Comparison of ENCODE assay signal across 22 mouse cellular contexts in genomic region chr16:8776634-8777033, GRCm38 (mm10). TPM values are rescaled to one million over a fixed set of nuclear protein-coding genes. Genes with fewer than 3 reads are reported as not detected.
DNase-seq lines count a peak whose midpoint lies in the region; ATAC-seq lines count a peak whose summit lies in the region.
"Had no signal": no experiment of that assay in that cellular context is flagged by ENCODE, and none has a peak within 500 bp of the region (broad histone marks: within the 10 kb centered on the region; RNA-seq: fewer than 3 reads in every experiment).

No protein-coding gene starts in this region.

- no peak overlapping the region for H3K9ac ChIP-seq in forebrain, embryonic 14.5 days (ENCODE audit: low read length)
- H3K9ac ChIP-seq: embryonic facial prominence, embryonic 13.5 days; embryonic facial prominence, embryonic 15.5 days; forebrain, embryonic 13.5 days had no signal

- no peaks in the 10 kb centered on the region for H3K36me3 ChIP-seq in forebrain, embryonic 14.5 days (ENCODE audit: control insufficient read depth, insufficient read depth, low read length)
- H3K36me3 ChIP-seq in forebrain, embryonic 10.5 days (replicated peaks): no peaks in the 10 kb centered on the region
- H3K36me3 ChIP-seq: embryonic facial prominence, embryonic 13.5 days; embryonic facial prominence, embryonic 15.5 days had no signal

- no peak for DNase-seq in forebrain, embryonic 14.5 days (ENCODE audit: low spot score)
- no peak for DNase-seq in forebrain, embryonic 10.5 days (ENCODE audit: extremely low spot score, low spot score)
- DNase-seq in ES-CJ7 (ENCODE audit: low read depth, low spot score) (peak; percentile 83), R1 (ENCODE audit: low read depth, low spot score) (peak; percentile 86)
- DNase-seq in left cerebral cortex, adult 18-20 months (ENCODE audit: low spot score in 2 of 2): no peak
- no peak for DNase-seq in layer of hippocampus, adult 8-10 months (ENCODE audit: low spot score in 2 of 2)
- DNase-seq: adrenal gland, adult 2 months; adrenal gland, postnatal 10 days; adrenal gland, postnatal 25 days; B cell, adult 2 months; cerebellum, adult 11 months; cerebellum, adult 18-20 months; cerebellum, adult 8-10 months; cerebellum, adult 9-11 months; cerebellum, postnatal 14 days; cerebellum, postnatal 36 days had no signal

- no peaks in the 10 kb centered on the region for H3K9me3 ChIP-seq in forebrain, embryonic 14.5 days (replicated peaks; ENCODE audit: control insufficient read depth, low read length)
- no peaks in the 10 kb centered on the region for H3K9me3 ChIP-seq in forebrain, embryonic 10.5 days
- H3K9me3 ChIP-seq: embryonic facial prominence, embryonic 13.5 days; embryonic facial prominence, embryonic 15.5 days; forebrain, embryonic 13.5 days had no signal

- H3K4me2 ChIP-seq in forebrain, embryonic 14.5 days (ENCODE audit: low read length): no peak overlapping the region
- H3K4me2 ChIP-seq: embryonic facial prominence, embryonic 13.5 days; embryonic facial prominence, embryonic 15.5 days; forebrain, embryonic 13.5 days had no signal

- no peak overlapping the region for H3K4me3 ChIP-seq in forebrain, embryonic 14.5 days (ENCODE audit: low read depth, low read length)
- no peak overlapping the region for H3K4me3 ChIP-seq in forebrain, embryonic 10.5 days
- H3K4me3 ChIP-seq: embryonic facial prominence, embryonic 13.5 days; embryonic facial prominence, embryonic 15.5 days; erythroblast, embryonic 14.5 days; forebrain, embryonic 13.5 days had no signal

- H3K4me1 ChIP-seq in forebrain, embryonic 14.5 days (ENCODE audit: control insufficient read depth, insufficient read depth, low read length): no peaks in the 10 kb centered on the region
- H3K4me1 ChIP-seq in forebrain, embryonic 10.5 days: no peaks in the 10 kb centered on the region
- H3K4me1 ChIP-seq: embryonic facial prominence, embryonic 13.5 days; embryonic facial prominence, embryonic 15.5 days; forebrain, embryonic 13.5 days had no signal

- no peaks in the 10 kb centered on the region for H3K27me3 ChIP-seq in forebrain, embryonic 14.5 days (replicated peaks; ENCODE audit: control insufficient read depth, insufficient read depth, low read length)
- no peaks in the 10 kb centered on the region for H3K27me3 ChIP-seq in forebrain, embryonic 10.5 days (ENCODE audit: poor library complexity, severe bottlenecking)
- H3K27me3 ChIP-seq: embryonic facial prominence, embryonic 13.5 days; embryonic facial prominence, embryonic 15.5 days; forebrain, embryonic 13.5 days had no signal

- H3K27ac ChIP-seq in forebrain, embryonic 14.5 days (ENCODE audit: low read depth, low read length): 0 out of 2 replicates have a peak overlapping the region, but pooled peaks have one; percentile 30
- no peak overlapping the region for H3K27ac ChIP-seq in forebrain, embryonic 10.5 days
- H3K27ac ChIP-seq: embryonic facial prominence, embryonic 13.5 days; embryonic facial prominence, embryonic 15.5 days; forebrain, embryonic 13.5 days had no signal

- ATAC-seq in forebrain, embryonic 14.5 days: no peak
- ATAC-seq in CD4-positive, CD25-positive, alpha-beta regulatory T cell, adult 4 months: no peak
- ATAC-seq: forebrain, embryonic 13.5 days; forebrain, embryonic 16.5 days had no signal

- 90% methylated on average over 11 of the region's 11 CpGs for WGBS in forebrain, embryonic 14.5 days
- WGBS in forebrain, embryonic 10.5 days: 91% methylated on average over 11 of the region's 11 CpGs

RNA-seq across cellular contexts. Expression of gene Usp7, which starts 15.5 kb away (rescaled TPM):
- polyA plus RNA-seq in forebrain, embryonic 14.5 days (2014; fragmentation: Nextera tagmentation; extraction: Ambion mirVana): 42.1 and 42.7 TPM in 2 replicates
- polyA plus RNA-seq in forebrain, embryonic 10.5 days (2016; fragmentation: Nextera tagmentation; extraction: Ambion mirVana): 32.7 and 33.4 TPM in 2 replicates
- total RNA-seq in left cerebral cortex, adult 18-20 months (2021): 100 to 1,000 TPM; 160 to 165 TPM
- 100 to 1,000 TPM; 150 to 185 (median 163) TPM for total RNA-seq in layer of hippocampus, adult 8-10 months (2022)
- 10 to 100 TPM; 39.2 to 51.8 TPM for polyA plus RNA-seq in CD4-positive, CD25-positive, alpha-beta regulatory T cell, adult 4 months (2017; shearing (Covaris generic))

RNA-seq across cellular contexts. Expression of gene 1810013L24Rik, which starts 53.3 kb away (rescaled TPM):
- 19.6 and 24.9 TPM in 2 replicates for polyA plus RNA-seq in forebrain, embryonic 14.5 days (2014; fragmentation: Nextera tagmentation; extraction: Ambion mirVana)
- 17.9 and 18.4 TPM in 2 replicates for polyA plus RNA-seq in forebrain, embryonic 10.5 days (2016; fragmentation: Nextera tagmentation; extraction: Ambion mirVana)
- 100 to 1,000 TPM; 100 to 105 TPM for total RNA-seq in left cerebral cortex, adult 18-20 months (2021)
- 100 to 1,000 TPM; 103 to 112 (median 106) TPM for total RNA-seq in layer of hippocampus, adult 8-10 months (2022)
- 10 to 100 TPM; 16.6 to 25.7 TPM for polyA plus RNA-seq in CD4-positive, CD25-positive, alpha-beta regulatory T cell, adult 4 months (2017; shearing (Covaris generic))

Comparison
In these comparisons a context has a peak if more than half of its experiments do, and no peak if none do; other contexts are left out.
1. DNase-seq: peak in ES-CJ7 (single experiment) and R1 (single experiment); none in forebrain, embryonic 14.5 days (single experiment), forebrain, embryonic 10.5 days (single experiment), left cerebral cortex, adult 18-20 months (0 of 2) and layer of hippocampus, adult 8-10 months (0 of 2).